Mouse (Mus musculus) T-helper 1 cell (primary cell): ENCODE measurements around the gene Ttll9.

ENCODE experiments used
- in situ Hi-C: fragments of 300-600 bp; cut with MboI, MseI; formaldehyde crosslinking; loops from one replicate; pipeline ENCODE4 v1.15.1; 2025; ENCODE audit warnings: high pct_unique_total_duplicates

Gene Ttll9

DNA sequence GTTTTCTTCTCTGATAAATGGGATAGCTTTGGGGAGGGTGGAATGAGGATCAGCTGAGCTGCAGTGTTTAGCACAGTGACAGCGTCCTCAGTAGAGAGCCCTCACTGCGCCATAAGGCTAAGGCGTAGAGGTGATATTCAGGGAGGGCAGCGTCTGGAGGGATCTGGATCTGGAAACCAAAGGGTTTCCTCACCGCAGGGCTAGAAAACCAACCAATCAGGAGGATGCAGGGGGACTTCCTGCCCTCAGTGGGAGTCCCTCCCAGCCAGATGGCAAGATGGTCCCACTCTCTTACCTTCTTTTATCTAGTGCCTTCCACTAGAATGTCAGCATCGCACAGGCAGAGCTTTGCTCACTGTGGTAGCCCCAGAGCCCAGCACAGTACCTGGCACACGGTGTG, 20.5 kb upstream of the Ttll9 start:
- in situ Hi-C loops = no loop called here

DNA sequence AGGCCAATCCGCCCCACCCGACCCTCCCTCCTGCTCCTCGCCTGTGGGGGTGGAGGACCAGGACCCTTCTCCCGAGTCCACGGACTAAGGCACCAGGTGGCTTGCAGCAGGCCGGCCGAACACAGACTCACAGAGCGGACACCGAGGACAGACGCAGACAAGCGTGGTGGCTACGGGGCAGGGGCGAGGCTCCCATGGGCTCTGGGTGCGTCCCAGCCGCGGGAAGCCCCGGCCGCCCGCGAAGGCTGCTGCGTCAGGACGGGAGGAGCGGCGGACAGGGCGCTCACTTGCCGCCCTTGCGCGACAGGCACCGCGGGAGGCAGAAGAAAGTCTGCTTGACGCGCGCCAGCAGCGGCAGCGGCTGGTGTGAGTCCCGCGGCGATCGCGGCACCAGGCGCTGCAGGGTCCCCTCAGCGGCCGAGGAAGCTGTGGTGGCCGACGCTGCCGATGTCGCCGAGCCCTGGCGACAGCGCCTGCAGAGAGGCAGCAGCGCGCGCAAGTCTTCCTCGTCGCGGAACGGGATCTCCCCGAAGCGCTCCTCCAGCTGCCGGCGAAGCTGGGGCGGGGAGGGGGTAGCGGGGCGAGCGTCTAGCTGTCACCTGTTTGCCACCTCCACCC, 19.3 kb upstream of the Ttll9 start:
- in situ Hi-C loops = no loop called here

DNA sequence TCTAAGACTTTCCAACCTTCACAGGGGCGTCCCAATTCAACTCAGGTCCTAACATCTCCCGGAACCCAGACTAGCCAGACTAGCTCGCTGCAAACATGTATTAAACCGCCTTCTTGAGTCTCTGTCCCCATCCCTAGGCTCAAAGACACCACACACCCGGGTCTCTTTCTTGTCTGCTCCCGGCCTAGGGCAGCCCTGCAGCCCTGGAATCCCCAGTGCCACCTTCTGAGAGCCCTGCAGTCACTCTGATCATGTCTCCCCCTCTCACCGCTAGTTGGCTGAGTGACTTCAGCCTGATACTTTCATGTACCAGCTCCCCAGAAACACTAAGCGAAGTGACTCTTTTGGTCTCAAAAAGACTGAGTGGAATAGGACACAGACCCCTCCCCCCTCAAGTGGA, 18.7 kb upstream of the Ttll9 start:
- in situ Hi-C loops = no loop called here

DNA sequence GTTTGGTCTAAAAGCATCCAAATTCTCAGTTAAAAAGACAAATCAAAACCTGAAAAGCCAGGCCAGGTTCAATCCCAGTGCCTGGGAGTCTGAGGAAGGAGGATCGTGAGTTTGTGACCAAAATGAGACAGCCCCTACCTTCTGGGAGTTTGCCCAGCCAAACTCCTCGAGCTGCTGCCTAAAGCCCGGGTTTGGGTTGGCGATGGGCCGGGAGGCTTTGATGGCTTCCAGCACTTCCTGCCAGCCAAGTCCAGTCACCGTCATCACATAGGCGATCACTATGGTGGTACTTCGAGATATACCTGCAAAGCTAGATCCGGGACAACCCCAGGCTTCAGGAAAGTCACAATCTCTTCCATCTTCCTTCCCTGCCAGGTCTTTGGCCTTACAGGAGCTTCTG, 18.3 kb upstream of the Ttll9 start:
- in situ Hi-C loops = no loop called here

DNA sequence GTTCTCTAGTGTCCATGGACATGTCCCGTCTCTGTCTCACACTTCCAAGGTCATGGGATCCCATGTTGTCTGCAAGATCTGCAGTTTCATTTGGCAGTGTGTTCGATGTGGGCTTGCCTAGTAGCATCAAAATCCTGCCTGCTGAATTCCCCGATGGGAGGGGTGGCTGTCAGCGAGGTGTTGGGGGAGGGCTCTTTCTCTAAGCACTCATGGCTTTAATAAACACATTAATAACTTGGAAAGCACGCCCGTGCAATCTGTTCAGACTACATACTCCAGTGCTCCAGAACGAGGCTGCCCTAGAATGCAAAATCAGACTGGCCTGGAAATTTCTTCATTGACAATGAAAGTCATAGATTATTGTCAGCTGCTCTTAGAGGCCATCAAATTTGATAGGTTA, 15.2 kb upstream of the Ttll9 start:
- in situ Hi-C loops = no loop called here

DNA sequence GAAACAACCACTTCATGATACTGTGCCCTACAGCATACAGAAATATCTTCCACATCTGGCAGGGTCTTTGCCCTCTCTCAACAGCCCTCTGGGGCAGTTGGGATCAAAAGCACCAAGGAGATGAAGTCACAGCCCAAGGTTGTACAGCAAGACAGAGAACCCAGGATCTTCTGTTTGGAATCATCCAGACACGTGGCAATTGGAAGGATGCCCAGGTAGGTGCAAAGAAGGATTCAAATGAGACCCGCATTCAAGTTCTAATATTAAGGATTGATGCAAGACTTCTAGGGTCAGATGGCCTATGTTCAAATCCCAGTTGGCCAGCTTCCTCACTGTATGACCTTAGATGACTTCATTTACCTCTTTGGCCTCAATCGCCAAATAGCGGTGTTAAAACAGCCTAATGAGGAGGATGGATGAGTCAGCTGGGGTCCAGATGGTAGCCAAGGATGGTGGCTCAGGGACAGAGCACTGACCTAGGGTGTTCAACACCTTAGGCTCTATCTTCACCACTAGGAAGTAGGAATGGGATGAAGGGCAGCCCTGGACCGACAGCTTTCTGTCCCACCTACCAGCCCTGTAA, 13.8 kb upstream of the Ttll9 start:
- in situ Hi-C loops = no loop called here

DNA sequence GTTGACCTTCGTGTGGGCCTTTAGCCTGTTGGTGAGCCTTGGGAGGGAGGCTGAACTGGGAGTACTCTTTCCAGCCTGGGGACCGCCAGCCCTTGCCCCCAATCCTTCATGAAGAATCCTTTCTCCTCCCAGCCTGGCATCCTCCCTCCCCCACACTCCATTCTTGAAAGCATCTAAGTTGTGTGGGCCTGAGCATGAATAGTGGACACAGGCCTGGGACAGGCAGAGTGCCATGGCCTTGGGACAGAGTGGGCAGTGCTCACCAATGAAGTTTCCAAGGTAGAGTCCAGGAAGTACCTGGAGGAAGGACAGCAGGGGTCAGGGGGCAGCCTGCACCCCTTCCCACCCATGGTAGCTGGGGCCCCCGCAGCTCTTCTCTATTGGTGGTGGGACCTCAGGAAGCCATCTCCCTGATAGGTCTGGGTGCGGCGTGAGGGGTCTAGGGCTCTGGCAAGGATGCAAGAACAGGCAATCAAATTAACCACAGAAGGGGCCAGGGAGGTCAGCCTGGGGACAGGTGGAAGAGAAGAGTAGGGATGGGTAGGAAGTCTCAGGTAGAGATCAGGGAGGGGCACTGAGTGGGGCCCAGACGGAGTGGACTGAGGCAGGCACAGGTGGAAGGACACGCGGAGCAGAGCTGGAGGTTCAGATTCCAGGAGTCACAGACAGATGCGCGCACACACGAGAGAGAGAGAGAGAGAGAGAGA, 11.8 kb upstream of the Ttll9 start:
- in situ Hi-C loops = no loop called here

DNA sequence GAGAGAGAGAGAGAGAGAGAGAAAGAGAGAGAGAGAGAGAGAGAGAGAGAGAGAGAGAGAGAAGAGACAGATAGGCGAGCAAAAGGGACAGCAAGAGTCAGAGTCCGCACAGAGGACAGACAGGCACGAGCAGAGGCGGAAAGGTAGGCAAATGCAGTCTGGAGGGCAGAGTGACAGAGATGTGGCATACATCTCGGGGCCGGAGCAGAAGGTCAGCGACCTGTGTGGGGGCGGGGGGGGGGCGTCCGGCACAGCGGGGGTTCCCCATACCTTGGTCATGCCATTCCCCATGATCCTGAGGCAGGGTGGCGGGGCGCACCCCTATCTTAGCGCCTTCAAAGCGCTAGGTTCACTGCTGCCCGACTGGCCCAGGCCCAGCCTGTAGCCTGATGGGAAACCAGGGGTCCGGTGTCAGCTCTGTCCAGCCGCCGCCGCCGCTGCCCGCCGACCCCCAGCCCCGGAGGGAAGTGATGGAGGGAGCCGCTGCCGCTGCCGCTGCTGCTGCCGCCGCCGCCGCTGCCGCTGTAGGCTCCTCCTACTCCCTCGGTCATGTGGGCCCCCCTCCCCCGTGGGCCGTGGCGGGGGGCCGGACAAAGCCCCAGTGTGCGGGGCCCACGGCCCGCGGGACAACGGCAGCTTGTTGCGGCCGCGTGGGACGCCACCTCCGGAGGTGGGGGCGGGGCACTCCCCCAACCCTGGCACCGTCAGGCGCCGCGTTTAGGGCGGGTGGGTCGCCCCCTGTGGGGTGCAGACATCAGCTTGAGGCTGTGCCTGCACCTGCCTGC, 11.0 kb upstream of the Ttll9 start, which contains the start of gene Dusp15:
Dusp15 (minus strand) TSS at position 634 of the 785 bp plus-strand sequence.
- in situ Hi-C loops = no loop called here

DNA sequence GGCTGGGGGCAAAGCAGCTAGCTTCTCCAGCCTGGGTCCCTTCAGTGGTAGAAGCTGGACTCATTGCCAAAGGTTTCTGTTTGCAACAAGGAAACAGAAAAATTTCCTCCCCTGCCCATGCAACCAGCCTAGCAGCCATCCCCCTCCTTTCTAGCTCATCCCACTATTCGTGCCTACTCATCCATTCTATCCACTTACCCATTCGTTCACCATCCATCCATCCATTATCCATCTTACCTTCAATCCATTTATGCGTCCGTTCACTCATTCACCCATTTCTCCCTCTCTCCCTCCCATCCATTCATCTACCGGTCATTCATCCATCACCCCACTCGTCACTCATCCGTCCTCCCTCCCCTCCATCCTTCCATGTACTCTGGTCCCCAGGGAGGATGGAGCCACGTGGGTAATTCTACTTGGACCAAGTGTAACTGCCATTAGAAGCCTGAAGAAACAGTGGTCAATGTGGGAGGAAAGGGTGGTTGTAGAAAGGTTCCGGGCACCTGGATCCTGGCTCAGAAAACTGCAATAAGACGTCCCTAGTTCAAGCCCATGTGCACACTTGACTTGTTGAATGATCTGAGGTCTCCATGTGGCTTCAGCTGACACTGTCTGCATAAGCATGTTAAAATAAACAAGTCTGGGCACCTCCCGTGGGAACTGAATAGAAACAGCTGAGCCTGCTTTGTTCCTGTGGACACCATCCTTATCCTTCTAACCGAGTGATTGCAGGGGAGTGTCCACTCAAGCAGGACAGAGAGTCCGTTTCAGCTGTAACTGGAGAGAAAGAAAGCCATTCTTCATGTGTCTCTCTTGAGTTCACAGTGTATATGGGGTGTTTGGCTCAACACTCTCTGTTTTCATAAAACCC, 10.2 kb upstream of the Ttll9 start:
- in situ Hi-C loops = no loop called here

DNA sequence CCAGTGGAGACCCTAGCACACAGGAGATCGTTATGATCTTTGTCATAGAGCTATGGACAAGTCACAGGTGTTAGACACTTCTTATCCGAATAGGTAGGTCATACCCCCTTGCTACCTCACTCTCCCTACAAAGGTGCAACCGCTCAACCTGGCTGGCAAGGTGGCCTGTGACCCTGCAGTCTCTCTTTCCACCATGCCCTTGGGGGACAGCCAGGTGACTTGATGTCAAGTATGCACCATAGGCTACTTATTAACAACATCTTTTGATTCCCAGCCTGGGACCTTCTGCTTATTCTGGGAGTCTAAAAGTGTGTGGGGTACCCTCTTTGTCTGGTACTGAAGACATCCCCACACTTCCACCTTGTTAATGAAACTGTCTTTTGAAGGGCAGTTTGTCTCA, 4.2 kb upstream of the Ttll9 start:
- in situ Hi-C loops = no loop called here

DNA sequence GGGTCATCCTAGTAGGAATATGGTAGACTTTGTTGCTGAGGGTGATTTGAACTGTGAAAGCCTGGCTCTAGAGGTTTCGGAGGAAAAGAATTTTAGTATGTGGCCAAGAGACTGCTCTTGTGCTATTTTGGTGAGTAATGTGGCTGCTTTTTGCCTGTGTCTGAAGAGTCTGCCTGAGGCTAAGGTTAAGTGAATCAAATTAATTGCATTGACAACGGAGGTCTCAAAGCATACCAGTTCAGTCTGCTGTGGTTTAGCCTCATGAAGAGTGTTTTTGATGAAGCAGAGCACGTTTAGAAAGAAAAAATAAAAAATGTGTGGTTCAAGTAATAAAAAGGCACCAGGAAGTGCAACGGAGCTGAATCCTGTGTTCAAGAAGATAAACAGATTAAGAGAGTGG, 3.3 kb downstream of the Ttll9 start:
- in situ Hi-C loops = no loop called here

DNA sequence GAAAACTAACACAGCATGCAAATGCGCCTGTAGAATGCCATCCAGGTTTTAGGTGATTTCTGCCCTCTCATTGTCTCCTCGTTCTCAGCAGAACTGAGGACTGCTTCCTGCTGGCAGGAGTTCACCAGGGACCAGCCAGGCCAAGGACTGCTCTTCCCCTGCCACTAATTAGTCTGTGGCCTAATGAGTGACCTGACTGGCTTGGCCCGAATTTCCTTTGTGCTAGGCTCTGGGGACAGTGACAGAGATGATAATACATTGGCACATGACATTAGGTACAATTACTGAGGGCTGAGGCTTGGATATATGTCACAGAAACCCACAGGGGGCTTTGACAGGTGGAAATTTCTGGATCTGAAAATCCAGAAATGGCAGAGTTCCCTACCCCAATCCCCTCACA, 14.7 kb downstream of the Ttll9 start:
- in situ Hi-C loops = no loop called here

DNA sequence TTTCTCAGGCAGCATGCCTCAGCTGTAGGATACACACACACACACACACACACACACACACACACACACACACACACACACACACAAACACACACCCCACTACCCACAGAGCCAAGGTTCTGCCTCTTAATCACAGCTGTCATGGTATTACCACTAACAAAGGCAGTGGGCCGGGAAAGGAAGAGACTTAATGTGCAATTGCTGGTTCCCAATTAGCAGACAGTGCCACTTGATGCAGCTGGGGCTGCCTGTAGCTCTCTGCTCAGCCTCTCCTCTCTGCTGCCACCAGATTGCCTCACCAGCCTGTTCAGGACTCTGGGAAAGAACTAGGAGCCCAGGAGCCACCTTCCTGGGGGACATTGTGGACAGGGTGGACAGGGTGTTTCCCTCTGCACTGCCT, 23.3 kb downstream of the Ttll9 start:
- in situ Hi-C loops = no loop called here

DNA sequence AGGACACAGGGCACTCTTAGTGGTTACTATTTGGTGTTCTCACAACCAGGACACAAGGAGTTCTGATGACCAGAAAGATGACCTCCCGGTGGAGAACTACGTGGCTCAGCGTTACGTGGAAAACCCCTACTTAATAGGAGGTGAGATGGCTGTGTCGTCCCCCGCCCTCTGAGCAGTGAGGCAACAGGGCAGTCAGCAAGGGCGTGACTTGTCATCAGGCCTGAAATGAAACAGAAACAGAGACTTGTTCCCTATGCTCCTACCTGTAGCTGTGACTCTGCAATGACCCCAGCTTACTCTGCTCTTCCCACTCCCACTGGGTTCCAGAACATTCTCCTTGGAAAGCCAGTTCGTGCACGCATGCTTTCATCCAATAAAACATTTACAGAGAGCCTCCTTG, 29.2 kb downstream of the Ttll9 start:
- in situ Hi-C loops = no loop called here

DNA sequence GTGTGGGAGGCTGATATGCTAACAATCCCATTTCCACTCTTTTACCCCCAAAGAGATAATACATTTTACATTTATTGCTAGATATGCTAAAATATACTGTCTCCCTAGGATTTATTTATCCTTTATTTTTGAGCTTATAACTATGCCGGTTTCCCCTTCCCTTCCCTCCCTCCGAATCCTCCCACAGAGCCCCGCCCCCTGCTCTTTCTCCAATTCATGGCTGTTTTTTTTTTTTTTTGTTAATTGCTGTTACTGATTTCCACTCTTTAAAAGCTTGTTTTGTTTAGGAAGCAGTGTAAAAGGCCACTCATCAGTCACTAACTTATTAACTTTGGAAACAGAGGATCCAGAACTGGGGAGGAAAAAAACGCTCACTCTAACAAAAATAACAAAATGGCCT, 34.8 kb downstream of the Ttll9 start:
- in situ Hi-C loops = no loop called here

DNA sequence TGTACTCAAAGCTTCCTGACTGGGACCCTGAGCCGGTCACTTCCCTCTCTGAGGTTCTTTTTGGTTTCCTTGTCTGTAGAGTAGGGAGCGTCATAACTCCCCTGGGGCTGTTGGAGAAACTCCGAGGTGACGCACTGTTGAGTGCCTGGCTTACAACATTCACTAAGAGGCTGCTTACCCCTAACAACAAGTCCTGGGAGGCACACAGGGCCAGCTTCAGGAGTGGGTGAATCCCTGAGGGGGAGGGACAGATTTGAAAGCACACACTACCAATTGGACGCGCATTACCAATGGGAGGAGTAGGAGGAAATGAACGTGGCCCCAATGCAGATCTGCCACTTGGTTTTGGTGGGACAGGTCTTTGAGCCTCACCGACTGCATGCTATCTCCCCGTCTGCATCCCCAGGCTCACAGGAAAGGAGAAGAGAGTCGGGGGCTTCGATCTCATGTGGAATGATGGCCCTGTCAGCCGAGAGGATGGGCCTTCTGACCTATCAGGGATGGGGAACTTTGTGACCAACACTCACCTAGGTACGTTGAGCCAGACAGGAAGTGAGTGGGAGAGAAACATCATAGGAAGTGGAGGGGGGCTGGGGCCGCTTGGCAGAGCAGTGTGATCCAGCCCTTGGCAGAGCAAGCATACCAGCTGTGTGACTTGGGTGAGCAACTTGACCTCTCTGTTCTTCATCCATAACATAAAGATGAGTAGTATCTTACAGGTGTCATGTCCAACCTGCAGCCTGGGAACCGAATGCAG, 40.4 kb downstream of the Ttll9 start:
- in situ Hi-C loops = no loop called here

DNA sequence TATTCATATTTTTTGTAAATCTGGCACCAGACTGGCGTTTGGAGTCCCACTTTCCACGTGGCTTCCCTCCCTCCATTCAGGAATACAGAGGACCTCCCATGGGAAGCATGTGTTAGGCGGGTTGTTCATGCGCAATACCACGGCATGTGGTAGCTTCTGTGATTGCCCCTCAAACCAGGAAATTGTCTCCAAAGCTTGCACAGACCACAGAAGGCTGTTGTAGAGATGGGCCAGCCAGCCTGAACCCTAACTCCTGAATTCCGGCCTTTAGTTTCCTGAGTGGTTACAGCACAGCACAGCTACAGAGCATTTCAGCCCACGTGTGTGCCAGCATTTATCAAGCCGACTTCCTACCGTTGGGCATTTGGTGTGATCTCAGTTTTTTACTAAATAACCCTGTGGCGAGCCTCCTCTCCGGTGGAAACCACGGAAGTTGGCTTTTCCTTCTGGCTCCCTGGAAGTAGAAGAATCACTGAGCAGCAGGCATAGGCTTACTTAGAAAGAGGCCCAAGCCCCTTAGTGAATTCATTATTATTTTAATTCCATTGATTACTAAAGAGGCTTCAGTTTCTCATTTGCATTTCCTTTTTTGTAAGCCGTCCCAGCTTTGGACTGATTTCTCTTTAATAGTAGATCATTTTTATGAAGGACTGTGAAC, 41.5 kb downstream of the Ttll9 start:
- in situ Hi-C loops = no loop called here

DNA sequence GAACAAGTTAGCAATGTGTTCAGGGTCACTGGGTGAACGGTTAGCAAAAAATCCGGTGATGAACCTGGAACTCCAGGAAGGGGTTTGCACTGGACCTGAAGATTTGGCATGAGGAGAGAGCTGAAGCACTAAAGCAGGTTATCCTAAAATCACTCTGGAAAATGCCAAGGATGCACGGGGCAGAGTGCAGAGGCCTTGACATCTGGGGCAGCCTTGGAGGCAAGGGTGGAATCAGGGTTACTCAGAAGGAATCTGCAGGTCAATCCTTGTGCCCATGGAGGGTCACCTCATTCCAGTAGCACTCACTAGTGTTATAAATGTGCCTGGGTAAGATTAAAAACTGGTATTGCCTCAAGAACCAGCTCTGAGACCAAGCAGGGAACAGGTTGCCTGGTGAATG, 43.7 kb downstream of the Ttll9 start:
- in situ Hi-C loops = no loop called here

DNA sequence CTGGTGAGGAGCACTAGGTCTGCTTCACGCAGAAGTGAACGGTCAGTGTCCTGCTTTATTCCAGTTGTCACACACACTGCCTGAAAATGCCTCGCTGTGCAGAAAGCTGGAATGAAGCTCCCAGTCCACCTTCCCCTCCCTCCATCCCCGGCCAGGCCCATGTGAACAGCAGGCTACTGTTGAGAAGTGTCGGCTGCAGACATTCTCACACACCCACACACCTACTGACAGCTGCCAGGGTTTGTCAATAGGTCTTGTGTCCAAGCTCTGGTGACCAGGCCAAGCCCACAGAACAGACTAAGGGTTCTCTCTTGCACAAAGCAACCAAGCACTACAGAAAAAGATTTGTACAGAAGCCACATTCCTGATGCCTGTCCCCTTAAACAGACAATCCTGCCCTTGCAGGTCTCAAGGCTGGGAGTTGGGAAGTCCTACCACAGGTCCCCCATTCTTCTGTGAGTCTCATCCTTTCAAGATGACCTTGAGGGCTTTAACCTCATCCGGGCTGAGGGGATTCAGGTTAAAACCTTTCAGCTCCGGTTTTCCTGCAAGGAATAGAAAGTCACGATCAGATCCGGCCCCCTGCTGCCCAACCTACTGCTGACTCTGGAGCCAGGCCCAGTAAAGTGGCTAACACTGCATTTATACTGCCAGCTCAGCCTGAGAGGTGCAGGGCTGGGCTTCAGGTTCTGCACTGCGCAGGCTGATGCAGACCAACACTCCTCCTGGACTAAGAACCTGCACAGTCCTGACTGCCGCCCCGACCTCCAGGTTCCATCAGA, 47.1 kb downstream of the Ttll9 start:
- in situ Hi-C loops = no loop called here
